Mouse (Mus musculus) lung, adult 2 months (tissue): ENCODE data around the gene Snapin. TPM values are rescaled to one million over a fixed set of nuclear protein-coding genes. Genes with fewer than 3 reads are reported as not detected.

Experiments used
- DNase-seq: peaks from one replicate; pipeline ENCODE4 v3.0.0; 2022
- H3K4me1 ChIP-seq: fragments of 200-500 bp; 2 replicates; pipeline ENCODE4 v1.6.1; 2011; ENCODE audit warnings: low read length; ENCODE audit not compliant: control insufficient read depth, insufficient read depth
- H3K4me3 ChIP-seq: fragments of 200-500 bp; replicated peaks from 2 replicates; pipeline ENCODE3; 2011; ENCODE audit warnings: low read depth, mild to moderate bottlenecking, control low read depth, low read length; ENCODE audit errors: extremely low read depth
- CTCF ChIP-seq: fragments of 200-500 bp; IDR thresholded peaks from 2 replicates; pipeline ENCODE4 v1.5.1; 2011; ENCODE audit warnings: mild to moderate bottlenecking, low read length, control low read depth; ENCODE audit not compliant: insufficient read depth
- POLR2A ChIP-seq: fragments of 200-500 bp; IDR thresholded peaks from 2 replicates; pipeline ENCODE4 v1.6.1; 2011; ENCODE audit warnings: low read depth, mild to moderate bottlenecking, control low read depth, low read length, borderline replicate concordance; ENCODE audit errors: extremely low read depth
- WGBS: fragments of 180-500 bp; shearing (Covaris S2); methylation state at CpG from one replicate; pipeline ENCODE4 v1.1.7; 2018; 5-methylcytosine and 5-hydroxymethylcytosine counted together
- polyA plus RNA-seq: library from polyadenylated mRNA; depleted of rRNA; stranded (reverse); fragments of >200 nt; gene quantifications from 2 replicates; pipeline ENCODE4 v1.2.3, GENCODE M21; 2012; rRNA removed

Snapin gene
- 29.0 and 47.3 TPM in 2 replicates for polyA plus RNA-seq

- Histone ChIP-seq H3K4me3 (peak within 1 kb of the TSS; percentile 97), H3K4me1 (peaks cover 3% of the 10 kb centered on the region; the same call in 1 of the 2 replicates)
- under 1% methylated on average over 37 of the region's 37 CpGs for WGBS
- peak; percentile 97 for DNase-seq
- TF ChIP-seq CTCF (peak; percentile 70), POLR2A (peak; percentile 60; the same call in 1 of the 2 replicates)
Measured at GRCm38 (mm10) chr3:90490696-90491256, at the start of gene Snapin. Snapin (minus strand) TSS chr3:90491033.

GRCm38 (mm10) chr3:90537905-90538296 lies 47.1 kb upstream of the Snapin start:
- 67% methylated on average over 5 of the region's 5 CpGs for WGBS
- peak overlapping the region; percentile 70 for H3K4me3 ChIP-seq
- TF ChIP-seq CTCF (no peak), POLR2A (no peak)
- H3K4me1 ChIP-seq, result peaks cover 11% of the 10 kb centered on the region
- DNase-seq, result no peak

GRCm38 (mm10) chr3:90537141-90537904 lies 46.5 kb upstream of the Snapin start, which contains the start of gene S100a16:
S100a16 (plus strand) TSS chr3:90537254.
- Histone ChIP-seq H3K4me3 (peak within 1 kb of the TSS; percentile 70), H3K4me1 (peaks cover 11% of the 10 kb centered on the region)
- TF ChIP-seq CTCF (no peak), POLR2A (peak; percentile 90; the same call in 1 of the 2 replicates)
- WGBS, result 32% methylated on average over 10 of the region's 10 CpGs
- DNase-seq, result peak; percentile 75

- TF ChIP-seq POLR2A (no peak), CTCF (no peak)
Measured at GRCm38 (mm10) chr3:90535446-90535845, 44.6 kb upstream of the Snapin start.

GRCm38 (mm10) chr3:90531713-90532112 lies 40.9 kb upstream of the Snapin start:
- H3K4me3 ChIP-seq, result no peak overlapping the region
- H3K4me1 ChIP-seq, result no peaks in the 10 kb centered on the region
- WGBS, result 65% methylated on average over 5 of the region's 5 CpGs
- no peak for DNase-seq
- no peak for TF ChIP-seq CTCF

More at GRCm38 (mm10) chr3:90535446-90535845, 44.6 kb upstream of the Snapin start:
- no peak for DNase-seq
- H3K4me3 ChIP-seq, result no peak overlapping the region
- H3K4me1 ChIP-seq, result peaks cover 6% of the 10 kb centered on the region
- 76% methylated on average over 1 of the region's 1 CpGs for WGBS

GRCm38 (mm10) chr3:90527291-90527873 lies 36.5 kb upstream of the Snapin start:
- Histone ChIP-seq H3K4me1 (no peaks in the 10 kb centered on the region; the same call in 1 of the 2 replicates), H3K4me3 (no peak overlapping the region)
- no peak for TF ChIP-seq CTCF
- no peak for TF ChIP-seq POLR2A
- DNase-seq, result no peak
- 78% methylated on average over 7 of the region's 7 CpGs for WGBS

GRCm38 (mm10) chr3:90526580-90526979 lies 35.7 kb upstream of the Snapin start, which contains the start of gene S100a14:
S100a14 (plus strand) TSS chr3:90526856.
- 39% methylated on average over 5 of the region's 5 CpGs for whole genome bisulfite sequencing
- peak; percentile 54 for DNase-seq
- no peak within 1 kb of the TSS for H3K4me3 ChIP-seq
- no peak for TF ChIP-seq CTCF
- TF ChIP-seq POLR2A, result no peak
- H3K4me1 ChIP-seq, result no peaks in the 10 kb centered on the region; the same call in 1 of the 2 replicates

- no peak overlapping the region for H3K4me3 ChIP-seq
- WGBS, result 57% methylated on average over 2 of the region's 2 CpGs
- no peak for TF ChIP-seq CTCF
- TF ChIP-seq POLR2A, result no peak
- no peak for DNase-seq
- no peaks in the 10 kb centered on the region; the same call in 1 of the 2 replicates for H3K4me1 ChIP-seq
Measured at GRCm38 (mm10) chr3:90526076-90526475, 35.2 kb upstream of the Snapin start.

- H3K4me3 ChIP-seq, result no peak overlapping the region
- TF ChIP-seq POLR2A (no peak), CTCF (peak; percentile 45)
- no peak for DNase-seq
- no peaks in the 10 kb centered on the region; the same call in 1 of the 2 replicates for H3K4me1 ChIP-seq
- WGBS, result 55% methylated on average over 4 of the region's 4 CpGs
Measured at GRCm38 (mm10) chr3:90525421-90525820, 34.6 kb upstream of the Snapin start.
